20 mouse cellular contexts compared by ENCODE assay signal in genomic region chr14:21602166-21602565, GRCm38 (mm10).
DNase-seq lines count a peak whose midpoint lies in the region; ATAC-seq lines count a peak whose summit lies in the region.
"Had no signal": no experiment of that assay in that cellular context is flagged by ENCODE, and none has a peak within 500 bp of the region (broad histone marks: within the 10 kb centered on the region; RNA-seq: fewer than 3 reads in every experiment).

No protein-coding gene starts in this region.

- 54% methylated on average over 12 of the region's 12 CpGs for WGBS in limb, embryonic 13.5 days

- peak; percentile 80 for DNase-seq in heart, adult 11 months
- DNase-seq in heart, adult 9 months (ENCODE audit: low spot score in 2 of 2): no peak
- DNase-seq in ES-CJ7 (ENCODE audit: low read depth, low spot score) (peak; percentile 33), ZHBTc4 (ENCODE audit: low read depth, low spot score) (peak; percentile 54)
- DNase-seq in right cerebral cortex, adult 18-20 months: no peak
- DNase-seq in left cerebral cortex, postnatal 14 days (ENCODE audit: low spot score in 2 of 2): no peak
- DNase-seq: adrenal gland, postnatal 10 days; cerebellum, adult 11-12 months; heart, postnatal 14 days; thymus, postnatal 4 days had no signal

- peak overlapping the region; percentile 12; the same call in 1 of the 2 replicates for H3K4me2 ChIP-seq in limb, embryonic 13.5 days (replicated peaks)
- H3K4me2 ChIP-seq: forebrain, embryonic 13.5 days; heart, embryonic 12.5 days; hindbrain, embryonic 14.5 days; liver, embryonic 11.5 days; lung, embryonic 15.5 days; midbrain, embryonic 11.5 days had no signal

- intact Hi-C loops in left cerebral cortex, postnatal 14 days (cut with DNase I): no loop called here

- no peak overlapping the region; the same call in 1 of the 2 replicates for H3K9ac ChIP-seq in limb, embryonic 13.5 days
- H3K9ac ChIP-seq: forebrain, embryonic 13.5 days; heart, embryonic 12.5 days; hindbrain, embryonic 14.5 days; lung, embryonic 15.5 days had no signal

- ATAC-seq in limb, embryonic 13.5 days (ENCODE audit: low FRiP score, low read depth): peak; percentile 32; the same call in 1 of the 2 replicates
- ATAC-seq: activated CD4-positive, CD25-positive, alpha-beta regulatory T cell, adult 4 months; forebrain, embryonic 13.5 days; intestine, postnatal 0 days had no signal

- no peaks in the 10 kb centered on the region for H3K9me3 ChIP-seq in limb, embryonic 13.5 days
- H3K9me3 ChIP-seq: forebrain, embryonic 13.5 days; heart, embryonic 12.5 days; lung, embryonic 15.5 days had no signal

- peaks cover 45% of the 10 kb centered on the region for H3K4me1 ChIP-seq in limb, embryonic 13.5 days

- H3K4me3 ChIP-seq in limb, embryonic 13.5 days: no peak overlapping the region
- H3K4me3 ChIP-seq: forebrain, embryonic 13.5 days; heart, embryonic 12.5 days; lung, embryonic 15.5 days had no signal

- no peaks in the 10 kb centered on the region for H3K27me3 ChIP-seq in limb, embryonic 13.5 days
- H3K27me3 ChIP-seq: CH12.LX; forebrain, embryonic 13.5 days; heart, embryonic 12.5 days; lung, embryonic 15.5 days had no signal

- H3K27ac ChIP-seq in limb, embryonic 13.5 days: peak overlapping the region; percentile 28; the same call in 1 of the 2 replicates
- H3K27ac ChIP-seq: forebrain, embryonic 13.5 days; hindbrain, embryonic 14.5 days; lung, embryonic 15.5 days had no signal

- H3K36me3 ChIP-seq in limb, embryonic 13.5 days: 0 out of 2 replicates have a peak, but pooled peaks cover 4% of the 10 kb centered on the region
- H3K36me3 ChIP-seq: heart, embryonic 12.5 days; lung, embryonic 15.5 days had no signal

Comparison
In these comparisons a context has a peak if more than half of its experiments do, and no peak if none do; other contexts are left out.
1. DNase-seq: peak in heart, adult 11 months (single experiment), ES-CJ7 (single experiment) and ZHBTc4 (single experiment); none in heart, adult 9 months (0 of 2), right cerebral cortex, adult 18-20 months (single experiment) and left cerebral cortex, postnatal 14 days (0 of 2).